Mouse (Mus musculus): ENCODE measurements around the gene Mcl1. TPM values are rescaled to one million over a fixed set of nuclear protein-coding genes. Genes with fewer than 3 reads are reported as not detected.
"Not testable (repeated sequence)": the region's sequence is repeated elsewhere in the genome, so short reads cannot be mapped to it uniquely, and the experiment has no call there.

Gene Mcl1
- total and polyA plus RNA-seq, 3 experiments: 39.1 to 139 (median 134) TPM

- peaks cover 4% of the 10 kb centered on the region for H3K36me3 ChIP-seq (ENCODE audit: control insufficient read depth, insufficient read depth, low read length)
- H3K27me3 ChIP-seq (ENCODE audit: control insufficient read depth, insufficient read depth, low read length): no peaks in the 10 kb centered on the region
- H3K4me3 ChIP-seq: no peak overlapping the region
- H3K27ac ChIP-seq: peak overlapping the region; percentile 95
- no peaks in the 10 kb centered on the region for H3K79me2 ChIP-seq (replicated peaks; ENCODE audit: control insufficient read depth, insufficient read depth, low read length)
- peaks cover 32% of the 10 kb centered on the region for H3K4me1 ChIP-seq (ENCODE audit: control insufficient read depth, insufficient read depth, low read length)
- intact Hi-C loops (cut with DNase I): no loop called here
- WGBS: 71% methylated on average over 3 of the region's 3 CpGs
- TF ChIP-seq POLR2A (IDR thresholded peaks at IDR 0.05; ENCODE audit: insufficient read depth, low read depth, low read length): no peak
- TF ChIP-seq CTCF (IDR thresholded peaks at IDR 0.05): no peak
- TF ChIP-seq EP300 (IDR thresholded peaks at IDR 0.05; ENCODE audit: insufficient read depth, low read depth, low read length): no peak
- H3K9ac ChIP-seq (ENCODE audit: low read depth, low read length): peak overlapping the region; percentile 49; the same call in 1 of the 2 replicates
- DNase-seq: no peak
These were observed 7.6 kb upstream of the Mcl1 start for GRCm38 (mm10) chr3:95651033-95651373.

GRCm38 (mm10) chr3:95651391-95652203 is 7.0 kb upstream of the Mcl1 start:
- DNase-seq: no peak
- Histone ChIP-seq H3K79me2 (replicated peaks; ENCODE audit: control insufficient read depth, insufficient read depth, low read length) (no peaks in the 10 kb centered on the region), H3K4me1 (ENCODE audit: control insufficient read depth, insufficient read depth, low read length) (peaks cover 34% of the 10 kb centered on the region), H3K27ac (peak overlapping the region; percentile 95), H3K9ac (ENCODE audit: low read depth, low read length) (no peak overlapping the region), H3K4me3 (no peak overlapping the region), H3K36me3 (ENCODE audit: control insufficient read depth, insufficient read depth, low read length) (peaks cover 4% of the 10 kb centered on the region), H3K27me3 (ENCODE audit: control insufficient read depth, insufficient read depth, low read length) (no peaks in the 10 kb centered on the region)
- no peak for TF ChIP-seq POLR2A (IDR thresholded peaks at IDR 0.05; ENCODE audit: insufficient read depth, low read depth, low read length)
- no peak for TF ChIP-seq EP300 (IDR thresholded peaks at IDR 0.05; ENCODE audit: insufficient read depth, low read depth, low read length)
- no peak for TF ChIP-seq CTCF (IDR thresholded peaks at IDR 0.05)
- intact Hi-C loops (cut with DNase I): no loop called here
- 87% methylated on average over 16 of the region's 16 CpGs for WGBS

GRCm38 (mm10) chr3:95652204-95652811 is 6.3 kb upstream of the Mcl1 start:
- WGBS: 63% methylated on average over 7 of the region's 7 CpGs
- TF ChIP-seq CTCF (IDR thresholded peaks at IDR 0.05) (peak; percentile 20), POLR2A (IDR thresholded peaks at IDR 0.05; ENCODE audit: insufficient read depth, low read depth, low read length) (no peak)
- Histone ChIP-seq H3K79me2 (replicated peaks; ENCODE audit: control insufficient read depth, insufficient read depth, low read length) (no peaks in the 10 kb centered on the region), H3K9ac (ENCODE audit: low read depth, low read length) (no peak overlapping the region), H3K27ac (peak overlapping the region; percentile 83), H3K36me3 (ENCODE audit: control insufficient read depth, insufficient read depth, low read length) (peaks cover 4% of the 10 kb centered on the region), H3K4me1 (ENCODE audit: control insufficient read depth, insufficient read depth, low read length) (peaks cover 34% of the 10 kb centered on the region), H3K27me3 (ENCODE audit: control insufficient read depth, insufficient read depth, low read length) (no peaks in the 10 kb centered on the region), H3K4me3 (no peak overlapping the region)
- DNase-seq: no peak
- intact Hi-C loops (cut with DNase I): no loop called here

GRCm38 (mm10) chr3:95652871-95653270 is 5.7 kb upstream of the Mcl1 start:
- H3K9ac ChIP-seq (ENCODE audit: low read depth, low read length): no peak overlapping the region
- no peak for TF ChIP-seq EP300 (IDR thresholded peaks at IDR 0.05; ENCODE audit: insufficient read depth, low read depth, low read length)
- H3K4me3 ChIP-seq: no peak overlapping the region
- intact Hi-C loops (cut with DNase I): no loop called here
- peaks cover 4% of the 10 kb centered on the region for H3K36me3 ChIP-seq (ENCODE audit: control insufficient read depth, insufficient read depth, low read length)
- no peaks in the 10 kb centered on the region for H3K27me3 ChIP-seq (ENCODE audit: control insufficient read depth, insufficient read depth, low read length)
- H3K4me1 ChIP-seq (ENCODE audit: control insufficient read depth, insufficient read depth, low read length): peaks cover 34% of the 10 kb centered on the region
- DNase-seq: no peak
- H3K79me2 ChIP-seq (replicated peaks; ENCODE audit: control insufficient read depth, insufficient read depth, low read length): no peaks in the 10 kb centered on the region
- peak overlapping the region; percentile 83 for H3K27ac ChIP-seq
- 60% methylated on average over 6 of the region's 6 CpGs for WGBS

GRCm38 (mm10) chr3:95653473-95654034 is 5.0 kb upstream of the Mcl1 start:
- intact Hi-C loops (cut with DNase I): no loop called here
- 31% methylated on average over 11 of the region's 11 CpGs for WGBS
- peak in 1 of 2 experiments; percentile 61 for DNase-seq
- Histone ChIP-seq H3K4me1 (ENCODE audit: control insufficient read depth, insufficient read depth, low read length) (peaks cover 34% of the 10 kb centered on the region), H3K79me2 (replicated peaks; ENCODE audit: control insufficient read depth, insufficient read depth, low read length) (no peaks in the 10 kb centered on the region), H3K27me3 (ENCODE audit: control insufficient read depth, insufficient read depth, low read length) (no peaks in the 10 kb centered on the region), H3K4me3 (peak overlapping the region; percentile 4; the same call in 1 of the 2 replicates), H3K9ac (ENCODE audit: low read depth, low read length) (peak overlapping the region; percentile 15; the same call in 1 of the 2 replicates), H3K27ac (peak overlapping the region; percentile 83), H3K36me3 (ENCODE audit: control insufficient read depth, insufficient read depth, low read length) (peaks cover 4% of the 10 kb centered on the region)
- TF ChIP-seq POLR2A (IDR thresholded peaks at IDR 0.05; ENCODE audit: insufficient read depth, low read depth, low read length) (no peak), CTCF (IDR thresholded peaks at IDR 0.05) (no peak), EP300 (IDR thresholded peaks at IDR 0.05; ENCODE audit: insufficient read depth, low read depth, low read length) (no peak)

- Histone ChIP-seq H3K4me1 (ENCODE audit: control insufficient read depth, insufficient read depth, low read length) (peaks cover 34% of the 10 kb centered on the region), H3K4me3 (peak overlapping the region; percentile 4; the same call in 1 of the 2 replicates), H3K27ac (peak overlapping the region; percentile 83)
- H3K36me3 ChIP-seq (ENCODE audit: control insufficient read depth, insufficient read depth, low read length); H3K79me2 ChIP-seq (replicated peaks; ENCODE audit: control insufficient read depth, insufficient read depth, low read length); DNase-seq; intact Hi-C loops (cut with DNase I); H3K9ac ChIP-seq (ENCODE audit: low read depth, low read length); H3K27me3 ChIP-seq (ENCODE audit: control insufficient read depth, insufficient read depth, low read length): not testable (repeated sequence)
- peak; percentile 63; the same call in 1 of the 2 replicates for TF ChIP-seq EP300 (IDR thresholded peaks at IDR 0.05; ENCODE audit: insufficient read depth, low read depth, low read length)
- TF ChIP-seq POLR2A (IDR thresholded peaks at IDR 0.05; ENCODE audit: insufficient read depth, low read depth, low read length): peak; percentile 24; the same call in 1 of the 2 replicates
- 67% methylated on average over 3 of the region's 3 CpGs for WGBS
These were observed 4.2 kb upstream of the Mcl1 start for GRCm38 (mm10) chr3:95654371-95654770.

All from heart, adult 2 months (tissue).